Mouse (Mus musculus): Measurements from ENCODE around the gene Synpo2.

DNA sequence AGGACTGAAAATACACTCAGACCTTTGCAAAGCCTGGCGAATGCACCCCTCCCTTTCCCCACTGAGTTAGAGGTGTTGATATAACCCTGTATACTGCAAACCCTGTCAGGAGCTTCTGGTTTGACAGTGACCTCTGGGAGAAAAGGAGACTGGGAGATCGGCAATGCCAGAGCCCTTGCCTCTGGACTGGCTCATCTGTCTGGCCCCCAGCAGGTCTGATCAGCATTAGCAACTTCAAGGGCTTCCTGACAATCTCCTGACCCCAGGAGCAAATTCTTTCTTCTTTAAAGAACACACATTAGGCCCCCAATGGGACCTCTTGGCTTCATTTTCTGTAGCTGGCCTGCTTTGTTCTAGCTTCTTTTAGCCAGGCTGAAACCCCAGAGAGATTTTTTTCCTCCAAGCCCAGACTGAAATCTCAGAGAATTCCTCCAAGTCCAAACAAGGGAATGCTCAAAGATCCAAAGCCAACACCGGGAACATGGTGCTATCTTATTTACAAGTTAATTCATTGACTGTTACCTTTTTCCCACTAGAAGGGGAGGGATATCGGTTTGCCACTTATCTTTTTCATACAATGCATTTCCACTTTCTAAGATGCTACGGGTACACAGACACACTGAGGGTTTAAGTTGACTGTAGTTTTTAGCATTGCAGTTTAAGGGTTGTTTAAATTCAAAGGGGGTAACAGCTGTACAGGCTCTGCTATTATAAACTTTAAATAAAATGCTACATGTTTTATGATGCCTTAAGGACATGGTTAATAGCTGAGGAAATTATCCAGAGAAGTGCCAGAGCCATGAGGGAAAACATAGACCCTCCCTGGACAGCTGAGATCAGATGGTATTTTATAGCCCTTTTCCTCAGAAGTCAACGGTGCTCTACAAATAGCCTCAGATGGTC is 73.4 kb downstream of the Synpo2 start:
- TF ChIP-seq CHD2 (IDR thresholded peaks at IDR 0.05; ENCODE audit: low read depth, low read length) (no peak), ZC3H11A (IDR thresholded peaks at IDR 0.05; ENCODE audit: borderline replicate concordance, low read depth, low read length) (no peak)
